Mouse (Mus musculus) C2C12 (cell line): ENCODE results near the gene Kcnma1.

Source experiments
- CTCF ChIP-seq: IDR thresholded peaks from one replicate; pipeline ENCODE4 v1.5.1; 2011; ENCODE audit not compliant: control insufficient read depth, insufficient read depth, insufficient read length
- FOSL1 ChIP-seq: IDR thresholded peaks from one replicate; pipeline ENCODE4 v1.8.0; 2011; ENCODE audit warnings: mild to moderate bottlenecking, low read length; ENCODE audit not compliant: poor library complexity, insufficient read depth, severe bottlenecking

DNA sequence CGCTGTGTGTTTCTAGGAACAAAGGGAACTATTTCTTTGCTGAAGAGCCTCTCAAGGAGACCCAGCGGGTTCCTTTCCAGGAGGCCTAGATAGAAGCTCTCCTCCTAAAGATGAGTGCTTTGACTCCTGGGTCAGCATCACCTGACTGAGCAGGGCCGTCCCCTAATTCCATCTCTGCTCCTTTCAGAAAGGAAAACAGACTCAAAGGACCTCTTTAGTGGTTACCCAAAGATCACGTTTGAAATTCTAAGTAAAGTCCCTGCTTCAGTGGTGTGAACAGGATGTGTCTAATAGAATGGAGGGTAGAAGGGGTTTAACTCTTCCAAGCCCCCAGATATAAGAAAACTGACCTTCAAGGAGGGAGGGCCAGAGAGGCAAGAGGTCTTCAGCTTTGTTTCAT lies 411.4 kb downstream of the Kcnma1 start:
- no peak for TF ChIP-seq CTCF
- no peak for TF ChIP-seq FOSL1
